13 mouse cellular contexts compared by ENCODE assay signal in genomic region chr1:90599226-90599625, GRCm38 (mm10). TPM values are rescaled to one million over a fixed set of nuclear protein-coding genes. Genes with fewer than 3 reads are reported as not detected.
A peak's percentile ranks its signal among the peaks of the same experiment; 100 is the strongest.
DNase-seq lines count a peak whose midpoint lies in the region; ATAC-seq lines count a peak whose summit lies in the region.
"Had no signal": no experiment of that assay in that cellular context is flagged by ENCODE, and none has a peak within 500 bp of the region (broad histone marks: within the 10 kb centered on the region; RNA-seq: fewer than 3 reads in every experiment).

No protein-coding gene starts in this region.

- no peak overlapping the region for H3K4me2 ChIP-seq in kidney, embryonic 15.5 days
- H3K4me2 ChIP-seq: forebrain, embryonic 15.5 days; heart, embryonic 13.5 days had no signal

- H3K9me3 ChIP-seq in kidney, embryonic 15.5 days (replicated peaks) = no peaks in the 10 kb centered on the region
- H3K9me3 ChIP-seq: forebrain, embryonic 15.5 days; heart, embryonic 13.5 days had no signal

- H3K9ac ChIP-seq in kidney, embryonic 15.5 days = no peak overlapping the region
- H3K9ac ChIP-seq: forebrain, embryonic 15.5 days; heart, embryonic 13.5 days; liver, embryonic 14.5 days had no signal

- H3K4me1 ChIP-seq in kidney, embryonic 15.5 days = peaks cover 9% of the 10 kb centered on the region

- H3K27me3 ChIP-seq in kidney, embryonic 15.5 days = peaks cover 20% of the 10 kb centered on the region
- H3K27me3 ChIP-seq: forebrain, embryonic 15.5 days had no signal

- peak; percentile 63 for DNase-seq in kidney, adult 11 months
- peak; percentile 72 for DNase-seq in kidney, adult 9 months
- DNase-seq in lung, postnatal 14 days = peak; percentile 76
- no peak for DNase-seq in urinary bladder, postnatal 10 days (ENCODE audit: low spot score)
- DNase-seq in natural killer cell, adult 2 months (ENCODE audit: low spot score in 2 of 2) = no peak
- no peak for DNase-seq in thymus, adult 18-20 months
- DNase-seq: right cerebral cortex, postnatal 14 days had no signal

- H3K4me3 ChIP-seq in kidney, embryonic 15.5 days (replicated peaks) = no peak overlapping the region
- H3K4me3 ChIP-seq: forebrain, embryonic 15.5 days; heart, embryonic 13.5 days had no signal

- 46% methylated on average over 3 of the region's 3 CpGs for WGBS in kidney, embryonic 15.5 days

- H3K36me3 ChIP-seq in kidney, embryonic 15.5 days = no peaks in the 10 kb centered on the region
- H3K36me3 ChIP-seq: forebrain, embryonic 15.5 days; heart, embryonic 13.5 days had no signal

- H3K27ac ChIP-seq in kidney, embryonic 15.5 days = no peak overlapping the region
- H3K27ac ChIP-seq: forebrain, embryonic 15.5 days; heart, embryonic 13.5 days; hindbrain, postnatal 0 days; liver, embryonic 14.5 days had no signal

- no peak for ATAC-seq in kidney, embryonic 15.5 days (replicated peaks; ENCODE audit: low FRiP score)
- peak; percentile 8; the same call in 1 of the 2 replicates for ATAC-seq in granulocyte monocyte progenitor cell, adult 5-6 weeks (replicated peaks; ENCODE audit: poor library complexity, severe bottlenecking)
- ATAC-seq: forebrain, embryonic 15.5 days; hindbrain, postnatal 0 days had no signal

RNA-seq across cellular contexts. Expression of gene Cops8, which starts 3.6 kb away (rescaled TPM):
- 146 and 155 TPM in 2 replicates for polyA plus RNA-seq in kidney, embryonic 15.5 days (2015; fragmentation: Nextera tagmentation; extraction: Ambion mirVana)
- 43.7 and 67.0 TPM in 2 replicates for total RNA-seq in granulocyte monocyte progenitor cell, adult 5-6 weeks (2014; fragmentation: Nextera tagmentation)
- 81.2 and 90.1 TPM in 2 replicates for total RNA-seq in granulocyte monocyte progenitor cell, adult 5-6 weeks (2017)

Comparison
In these comparisons a context has a peak if more than half of its experiments do, and no peak if none do; other contexts are left out.
1. DNase-seq: peak in kidney, adult 11 months (single experiment), kidney, adult 9 months (single experiment) and lung, postnatal 14 days (single experiment); none in urinary bladder, postnatal 10 days (single experiment), natural killer cell, adult 2 months (0 of 2) and thymus, adult 18-20 months (0 of 2).